Comparison of ENCODE assay signal across 12 mouse cellular contexts in the genomic region with DNA sequence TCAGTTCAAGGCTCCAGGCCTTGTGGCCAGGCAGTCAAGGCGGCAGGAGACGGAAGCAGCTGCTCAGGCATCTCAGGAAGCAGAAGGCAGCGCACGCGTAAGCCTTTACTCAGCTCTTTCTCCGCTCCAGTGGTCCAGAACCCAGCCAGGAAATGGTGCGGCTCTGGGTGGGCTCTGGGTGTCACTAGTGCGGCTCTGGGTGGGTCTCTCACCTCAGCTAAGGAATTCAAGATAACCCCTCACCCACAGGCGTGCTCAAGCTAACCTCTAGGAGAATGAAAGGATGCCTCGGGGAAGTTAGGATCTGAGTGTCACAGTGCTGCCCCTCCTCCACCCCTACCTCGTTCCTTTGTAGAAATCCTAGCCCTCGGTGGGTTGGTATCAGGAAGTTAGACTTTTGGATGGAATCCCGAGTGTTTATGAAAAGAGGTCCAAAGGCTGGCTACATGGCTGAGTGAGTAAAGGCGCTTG. TPM values are rescaled to one million over a fixed set of nuclear protein-coding genes. Genes with fewer than 3 reads are reported as not detected.
DNase-seq lines count a peak whose midpoint lies in the region; ATAC-seq and TF ChIP-seq lines count a peak whose summit lies in the region.
"Had no signal": no experiment of that assay in that cellular context is flagged by ENCODE, and none has a peak within 500 bp of the region (broad histone marks: within the 10 kb centered on the region; RNA-seq: fewer than 3 reads in every experiment).

No protein-coding gene starts in this region.

- TF ChIP-seq EP300 in stomach, postnatal 0 days (optimal IDR thresholded peaks at IDR 0.05) = no peak

- H3K9me3 ChIP-seq in stomach, embryonic 14.5 days (ENCODE audit: control insufficient read depth, low read depth, low read length) = no peaks in the 10 kb centered on the region; the same call in 1 of the 2 replicates
- H3K9me3 ChIP-seq in stomach, postnatal 0 days (ENCODE audit: control insufficient read depth, low read length) = no peaks in the 10 kb centered on the region
- H3K9me3 ChIP-seq: hindbrain, embryonic 15.5 days had no signal

- H3K27me3 ChIP-seq in stomach, embryonic 14.5 days (ENCODE audit: control insufficient read depth, insufficient read depth, low read length) = no peaks in the 10 kb centered on the region
- no peaks in the 10 kb centered on the region for H3K27me3 ChIP-seq in stomach, postnatal 0 days (ENCODE audit: control insufficient read depth, insufficient read depth, low read length)

- H3K9ac ChIP-seq in stomach, embryonic 14.5 days (replicated peaks; ENCODE audit: low read depth, low read length) = no peak overlapping the region
- no peak overlapping the region for H3K9ac ChIP-seq in stomach, postnatal 0 days (ENCODE audit: low read length)
- H3K9ac ChIP-seq: forebrain, embryonic 13.5 days; hindbrain, embryonic 15.5 days had no signal

- peak; percentile 41 for DNase-seq in embryo, embryonic 10 days (ENCODE audit: low spot score)
- DNase-seq in embryo, embryonic 10.5 days (ENCODE audit: low spot score) = no peak
- no peak for DNase-seq in stomach, postnatal 0 days (ENCODE audit: low spot score)
- DNase-seq in kidney, postnatal 25 days = peak; percentile 64 to 84
- no peak for DNase-seq in left cerebral cortex, adult 8-10 months (ENCODE audit: low spot score in 2 of 2)
- no peak for DNase-seq in frontal cortex, postnatal 36 days (ENCODE audit: low spot score in 2 of 2)
- DNase-seq: cerebellum, adult 18-20 months; thymus, postnatal 36 days had no signal

- no peaks in the 10 kb centered on the region for H3K36me3 ChIP-seq in stomach, embryonic 14.5 days (ENCODE audit: control insufficient read depth, insufficient read depth, low read length)
- no peaks in the 10 kb centered on the region for H3K36me3 ChIP-seq in stomach, postnatal 0 days (ENCODE audit: control insufficient read depth, insufficient read depth, low read length)
- H3K36me3 ChIP-seq: hindbrain, embryonic 15.5 days had no signal

- TF ChIP-seq CTCF in stomach, postnatal 0 days (IDR thresholded peaks at IDR 0.05; ENCODE audit: low read depth) = no peak

- no peak overlapping the region for H3K27ac ChIP-seq in stomach, embryonic 14.5 days (ENCODE audit: low read length)
- H3K27ac ChIP-seq in stomach, postnatal 0 days (replicated peaks) = no peak overlapping the region
- H3K27ac ChIP-seq: forebrain, embryonic 13.5 days; hindbrain, embryonic 15.5 days had no signal

- peaks cover 4% of the 10 kb centered on the region; the same call in 1 of the 2 replicates for H3K4me1 ChIP-seq in stomach, embryonic 14.5 days (ENCODE audit: control insufficient read depth, insufficient read depth, low read length)
- H3K4me1 ChIP-seq in stomach, postnatal 0 days (replicated peaks; ENCODE audit: control insufficient read depth, insufficient read depth) = no peaks in the 10 kb centered on the region; the same call in 1 of the 2 replicates

- peak; percentile 11; the same call in 1 of the 2 replicates for ATAC-seq in stomach, embryonic 14.5 days (ENCODE audit: insufficient number of reproducible peaks, insufficient read depth, low FRiP score, low read depth)
- ATAC-seq in stomach, postnatal 0 days (ENCODE audit: low FRiP score, low TSS enrichment) = no peak
- ATAC-seq in inflammation-experienced regulatory T-cells, adult 6 months = no peak
- ATAC-seq: forebrain, embryonic 13.5 days had no signal

- no peak overlapping the region for H3K4me2 ChIP-seq in stomach, embryonic 14.5 days (replicated peaks; ENCODE audit: low read depth, low read length)
- H3K4me2 ChIP-seq in stomach, postnatal 0 days (replicated peaks; ENCODE audit: low read depth) = no peak overlapping the region
- H3K4me2 ChIP-seq: forebrain, embryonic 13.5 days; hindbrain, embryonic 15.5 days had no signal

- no peak overlapping the region for H3K4me3 ChIP-seq in stomach, embryonic 14.5 days (ENCODE audit: low read depth, low read length)
- no peak overlapping the region for H3K4me3 ChIP-seq in stomach, postnatal 0 days (ENCODE audit: low read depth, low read length)
- H3K4me3 ChIP-seq: forebrain, embryonic 13.5 days; hindbrain, embryonic 15.5 days had no signal

- 46% methylated on average over 14 of the region's 14 CpGs for WGBS in stomach, embryonic 14.5 days
- 53% methylated on average over 14 of the region's 14 CpGs for WGBS in stomach, postnatal 0 days

RNA-seq across cellular contexts. Expression of a gene that starts 18.6 kb away (rescaled TPM):
- polyA plus RNA-seq in stomach, embryonic 14.5 days (2014; fragmentation: Nextera tagmentation; extraction: Ambion mirVana) = 3.1 and 3.8 TPM in 2 replicates
- polyA plus RNA-seq in stomach, postnatal 0 days (2015; fragmentation: Nextera tagmentation; extraction: Ambion mirVana) = 1.4 and 1.6 TPM in 2 replicates
- under 1 TPM in 1 of 3 experiments, not detected in 2; 0.13 TPM for polyA plus RNA-seq in inflammation-experienced regulatory T-cells, adult 6 months (2017; shearing (Covaris generic))
- 1 to 10 TPM; 2.4 to 3.4 (median 3.1) TPM for total RNA-seq in left cerebral cortex, adult 8-10 months (2022)

RNA-seq across cellular contexts. Expression of a gene that starts 31.3 kb away (rescaled TPM):
- polyA plus RNA-seq in stomach, embryonic 14.5 days (2014; fragmentation: Nextera tagmentation; extraction: Ambion mirVana) = 41.5 and 45.1 TPM in 2 replicates
- 33.1 and 36.4 TPM in 2 replicates for polyA plus RNA-seq in stomach, postnatal 0 days (2015; fragmentation: Nextera tagmentation; extraction: Ambion mirVana)
- 10 to 100 TPM; 13.8 to 21.9 (median 20.6) TPM for polyA plus RNA-seq in inflammation-experienced regulatory T-cells, adult 6 months (2017; shearing (Covaris generic))
- total RNA-seq in left cerebral cortex, adult 8-10 months (2022) = 10 to 100 TPM; 26.4 to 34.7 (median 31.2) TPM

RNA-seq across cellular contexts. Expression of a gene that starts 46.5 kb away (rescaled TPM):
- 50.0 and 55.6 TPM in 2 replicates for polyA plus RNA-seq in stomach, embryonic 14.5 days (2014; fragmentation: Nextera tagmentation; extraction: Ambion mirVana)
- 43.5 and 46.1 TPM in 2 replicates for polyA plus RNA-seq in stomach, postnatal 0 days (2015; fragmentation: Nextera tagmentation; extraction: Ambion mirVana)
- 10 to 100 TPM; 52.3 to 61.9 (median 55.5) TPM for polyA plus RNA-seq in inflammation-experienced regulatory T-cells, adult 6 months (2017; shearing (Covaris generic))
- total RNA-seq in left cerebral cortex, adult 8-10 months (2022) = 10 to 100 TPM; 11.4 to 14.5 (median 13.1) TPM

Comparison
In these comparisons a context has a peak if more than half of its experiments do, and no peak if none do; other contexts are left out.
1. DNase-seq: peak in embryo, embryonic 10 days (single experiment) and kidney, postnatal 25 days (2 of 2); none in embryo, embryonic 10.5 days (single experiment), stomach, postnatal 0 days (single experiment), left cerebral cortex, adult 8-10 months (0 of 2) and frontal cortex, postnatal 36 days (0 of 2).